15 mouse cellular contexts compared by ENCODE assay signal in the genomic region with DNA sequence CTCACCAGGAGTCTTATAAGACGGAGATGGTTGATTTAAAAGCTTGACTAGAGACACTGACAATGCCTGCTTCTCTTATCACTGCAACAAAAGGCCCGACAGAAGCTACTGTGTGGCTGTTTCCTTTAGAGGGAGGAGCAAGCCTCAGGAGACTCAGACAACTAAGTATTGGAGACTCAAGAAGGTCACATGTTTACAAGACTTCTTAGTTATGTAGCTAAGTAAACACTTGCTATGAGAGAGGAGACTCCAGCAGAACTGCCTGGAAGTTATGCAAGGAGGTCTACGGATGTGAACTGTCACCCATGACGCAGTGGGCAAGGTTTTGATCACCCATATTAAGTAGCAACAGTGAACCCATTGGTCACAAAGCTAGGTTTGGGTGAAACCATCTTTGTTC.
"Had no signal": no experiment of that assay in that cellular context is flagged by ENCODE, and none has a peak within 500 bp of the region (broad histone marks: within the 10 kb centered on the region; RNA-seq: fewer than 3 reads in every experiment).

No protein-coding gene starts in this region.

- H3K9ac ChIP-seq: liver, embryonic 14.5 days; liver, postnatal 0 days had no signal

- ATAC-seq: intestine, postnatal 0 days; liver, postnatal 0 days had no signal

- H3K4me2 ChIP-seq: liver, embryonic 11.5 days; midbrain, embryonic 11.5 days had no signal

- DNase-seq: kidney, adult 2 months; kidney, postnatal 25 days; layer of hippocampus, postnatal 36 days; liver, postnatal 0 days; midbrain, embryonic 14.5 days; right cerebral cortex, adult 18-20 months; right cerebral cortex, postnatal 14 days; right cerebral cortex, postnatal 4 days had no signal

- H3K27ac ChIP-seq: kidney, postnatal 0 days; left cerebral cortex, adult 2 months; liver, embryonic 14.5 days; stomach, postnatal 0 days had no signal

- H3K4me3 ChIP-seq: left cerebral cortex, adult 2 months had no signal
